Comparison of ENCODE assay signal across 14 mouse cellular contexts in genomic region chr7:45167761-45168445, GRCm38 (mm10). TPM values are rescaled to one million over a fixed set of nuclear protein-coding genes. Genes with fewer than 3 reads are reported as not detected.
DNase-seq lines count a peak whose midpoint lies in the region; ATAC-seq lines count a peak whose summit lies in the region.
"Had no signal": no experiment of that assay in that cellular context is flagged by ENCODE, and none has a peak within 500 bp of the region (broad histone marks: within the 10 kb centered on the region; RNA-seq: fewer than 3 reads in every experiment).

No protein-coding gene starts in this region.

- 4% methylated on average over 19 of the region's 19 CpGs for WGBS in embryonic facial prominence, embryonic 13.5 days

- DNase-seq in right cerebral cortex, postnatal 14 days = peak; percentile 53
- no peak for DNase-seq in right cerebral cortex, adult 2 months (ENCODE audit: low spot score in 2 of 2)
- DNase-seq in layer of hippocampus, adult 8-10 months (ENCODE audit: low spot score in 2 of 2) = peak; percentile 66 to 69
- DNase-seq in urinary bladder, postnatal 36 days (ENCODE audit: low spot score in 2 of 2) = no peak
- no peak for DNase-seq in kidney, postnatal 36 days
- no peak for DNase-seq in ovary, postnatal 14 days (ENCODE audit: low spot score)
- DNase-seq: lung, postnatal 4 days; thymus, adult 18-20 months had no signal

- H3K4me3 ChIP-seq in embryonic facial prominence, embryonic 13.5 days = no peak overlapping the region
- H3K4me3 ChIP-seq: erythroblast, embryonic 14.5 days had no signal

- H3K9me3 ChIP-seq in embryonic facial prominence, embryonic 13.5 days = peaks cover 19% of the 10 kb centered on the region

- H3K27ac ChIP-seq in embryonic facial prominence, embryonic 13.5 days = no peak overlapping the region
- H3K27ac ChIP-seq: limb, embryonic 13.5 days had no signal

- H3K27me3 ChIP-seq in embryonic facial prominence, embryonic 13.5 days = peaks cover 98% of the 10 kb centered on the region

- ATAC-seq in embryonic facial prominence, embryonic 13.5 days (ENCODE audit: insufficient number of reproducible peaks, insufficient read depth, low FRiP score, low TSS enrichment, low read depth) = no peak

- H3K9ac ChIP-seq in embryonic facial prominence, embryonic 13.5 days = 0 out of 2 replicates have a peak overlapping the region, but pooled peaks have one; percentile 3
- H3K9ac ChIP-seq: limb, embryonic 13.5 days had no signal

- H3K36me3 ChIP-seq in embryonic facial prominence, embryonic 13.5 days = no peaks in the 10 kb centered on the region
- H3K36me3 ChIP-seq: limb, embryonic 13.5 days had no signal

- peaks cover 11% of the 10 kb centered on the region for H3K4me1 ChIP-seq in embryonic facial prominence, embryonic 13.5 days

- H3K4me2 ChIP-seq in embryonic facial prominence, embryonic 13.5 days = no peak overlapping the region
- H3K4me2 ChIP-seq: limb, embryonic 13.5 days had no signal

RNA-seq across cellular contexts. Expression of gene Slc17a7, which starts 4.2 kb away (rescaled TPM):
- 0.18 and 0.22 TPM in 2 replicates for polyA plus RNA-seq in embryonic facial prominence, embryonic 13.5 days (2015; fragmentation: Nextera tagmentation; extraction: Ambion mirVana)
- 1,000 to 10,000 TPM; 1,166 to 1,245 (median 1,206) TPM for total RNA-seq in layer of hippocampus, adult 8-10 months (2022)

RNA-seq across cellular contexts. Expression of gene Gfy, which starts 11.5 kb away (rescaled TPM):
- polyA plus RNA-seq in embryonic facial prominence, embryonic 13.5 days (2015; fragmentation: Nextera tagmentation; extraction: Ambion mirVana) = 1.8 and 2.6 TPM in 2 replicates
- total RNA-seq in layer of hippocampus, adult 8-10 months (2022) = under 1 TPM in 2 of 4 experiments, not detected in 2; 0.20 to 0.51 TPM
- total RNA-seq: heart, adult 8-10 months; MEL had no signal
- polyA plus RNA-seq: erythroblast, embryonic 14.5 days; kidney, embryonic 14.5 days; limb, embryonic 13.5 days had no signal

RNA-seq across cellular contexts. Expression of gene Pth2, which starts 12.9 kb away (rescaled TPM):
- polyA plus RNA-seq in embryonic facial prominence, embryonic 13.5 days (2015; fragmentation: Nextera tagmentation; extraction: Ambion mirVana) = not detected in 2 replicates
- total RNA-seq in layer of hippocampus, adult 8-10 months (2022) = not detected
- total RNA-seq: heart, adult 8-10 months; MEL had no signal
- polyA plus RNA-seq: erythroblast, embryonic 14.5 days; kidney, embryonic 14.5 days; limb, embryonic 13.5 days had no signal

RNA-seq across cellular contexts. Expression of gene Aldh16a1, which starts 13.5 kb away (rescaled TPM):
- polyA plus RNA-seq in embryonic facial prominence, embryonic 13.5 days (2015; fragmentation: Nextera tagmentation; extraction: Ambion mirVana) = 43.6 and 52.0 TPM in 2 replicates
- 10 to 100 TPM; 16.9 to 18.6 (median 17.6) TPM for total RNA-seq in layer of hippocampus, adult 8-10 months (2022)

RNA-seq across cellular contexts. Expression of gene Pih1d1, which starts 13.8 kb away (rescaled TPM):
- 78.5 and 97.7 TPM in 2 replicates for polyA plus RNA-seq in embryonic facial prominence, embryonic 13.5 days (2015; fragmentation: Nextera tagmentation; extraction: Ambion mirVana)
- 10 to 100 TPM; 37.5 to 56.7 (median 46.3) TPM for total RNA-seq in layer of hippocampus, adult 8-10 months (2022)

Comparison
In these comparisons a context has a peak if more than half of its experiments do, and no peak if none do; other contexts are left out.
1. DNase-seq: peak in right cerebral cortex, postnatal 14 days (single experiment) and layer of hippocampus, adult 8-10 months (2 of 2); none in right cerebral cortex, adult 2 months (0 of 2), urinary bladder, postnatal 36 days (0 of 2), kidney, postnatal 36 days (0 of 2) and ovary, postnatal 14 days (single experiment).